Mouse (Mus musculus): Measurements from ENCODE around the gene Letm1. TPM values are rescaled to one million over a fixed set of nuclear protein-coding genes. Genes with fewer than 3 reads are reported as not detected.
A peak's percentile ranks its signal among the peaks of the same experiment; 100 is the strongest.

Gene Letm1
- total and polyA plus RNA-seq, 3 experiments, result 60.2 to 148 (median 140) TPM

GRCm38 (mm10) chr5:33700010-33700409, 82.6 kb downstream of the Letm1 start:
- no peaks in the 10 kb centered on the region for H3K27me3 ChIP-seq (ENCODE audit: control insufficient read depth, insufficient read depth, low read length)
- H3K4me1 ChIP-seq (ENCODE audit: control insufficient read depth, insufficient read depth, low read length), result no peaks in the 10 kb centered on the region
- no peak for TF ChIP-seq EP300 (IDR thresholded peaks at IDR 0.05; ENCODE audit: insufficient read depth, low read depth, low read length)
- TF ChIP-seq CTCF (IDR thresholded peaks at IDR 0.05), result no peak
- no peak for DNase-seq
- no peaks in the 10 kb centered on the region for H3K36me3 ChIP-seq (ENCODE audit: control insufficient read depth, insufficient read depth, low read length)
- no peak overlapping the region for H3K4me3 ChIP-seq
- H3K79me2 ChIP-seq (replicated peaks; ENCODE audit: control insufficient read depth, insufficient read depth, low read length), result no peaks in the 10 kb centered on the region
- intact Hi-C loops (cut with DNase I), result no loop called here
- H3K9ac ChIP-seq (ENCODE audit: low read depth, low read length), result no peak overlapping the region
- no peak overlapping the region for H3K27ac ChIP-seq
- WGBS, result 15% methylated on average over 13 of the region's 13 CpGs

- Histone ChIP-seq H3K27ac (no peak overlapping the region), H3K4me1 (ENCODE audit: control insufficient read depth, insufficient read depth, low read length) (no peaks in the 10 kb centered on the region), H3K9ac (ENCODE audit: low read depth, low read length) (no peak overlapping the region), H3K27me3 (ENCODE audit: control insufficient read depth, insufficient read depth, low read length) (no peaks in the 10 kb centered on the region), H3K36me3 (ENCODE audit: control insufficient read depth, insufficient read depth, low read length) (no peaks in the 10 kb centered on the region), H3K79me2 (replicated peaks; ENCODE audit: control insufficient read depth, insufficient read depth, low read length) (no peaks in the 10 kb centered on the region), H3K4me3 (no peak overlapping the region)
- intact Hi-C loops (cut with DNase I), result loop anchor here (2.0 kb wide), 1 partner anchor 22 kb away; the partner anchor contains the start of gene Fgfr3
- TF ChIP-seq CTCF (IDR thresholded peaks at IDR 0.05), result no peak
- TF ChIP-seq POLR2A (IDR thresholded peaks at IDR 0.05; ENCODE audit: insufficient read depth, low read depth, low read length), result no peak
- TF ChIP-seq EP300 (IDR thresholded peaks at IDR 0.05; ENCODE audit: insufficient read depth, low read depth, low read length), result no peak
- DNase-seq, result no peak
- WGBS, result 94% methylated on average over 5 of the region's 5 CpGs
These were observed 83.9 kb downstream of the Letm1 start for GRCm38 (mm10) chr5:33698669-33699068.

GRCm38 (mm10) chr5:33697947-33698512, 84.6 kb downstream of the Letm1 start:
- no peak for TF ChIP-seq EP300 (IDR thresholded peaks at IDR 0.05; ENCODE audit: insufficient read depth, low read depth, low read length)
- TF ChIP-seq CTCF (IDR thresholded peaks at IDR 0.05), result no peak
- TF ChIP-seq POLR2A (IDR thresholded peaks at IDR 0.05; ENCODE audit: insufficient read depth, low read depth, low read length), result no peak
- Histone ChIP-seq H3K9ac (ENCODE audit: low read depth, low read length) (no peak overlapping the region), H3K4me1 (ENCODE audit: control insufficient read depth, insufficient read depth, low read length) (no peaks in the 10 kb centered on the region), H3K36me3 (ENCODE audit: control insufficient read depth, insufficient read depth, low read length) (no peaks in the 10 kb centered on the region), H3K27me3 (ENCODE audit: control insufficient read depth, insufficient read depth, low read length) (no peaks in the 10 kb centered on the region), H3K27ac (no peak overlapping the region), H3K79me2 (replicated peaks; ENCODE audit: control insufficient read depth, insufficient read depth, low read length) (no peaks in the 10 kb centered on the region), H3K4me3 (no peak overlapping the region)
- intact Hi-C loops (cut with DNase I), result loop anchor here (2.0 kb wide), 1 partner anchor 23 kb away; the partner anchor contains the start of gene Fgfr3
- 55% methylated on average over 13 of the region's 13 CpGs for WGBS
- DNase-seq, result no peak

GRCm38 (mm10) chr5:33697534-33697933, 85.1 kb downstream of the Letm1 start:
- H3K27ac ChIP-seq, result no peak overlapping the region
- intact Hi-C loops (cut with DNase I), result no loop called here
- TF ChIP-seq CTCF (IDR thresholded peaks at IDR 0.05) (no peak), POLR2A (IDR thresholded peaks at IDR 0.05; ENCODE audit: insufficient read depth, low read depth, low read length) (no peak), EP300 (IDR thresholded peaks at IDR 0.05; ENCODE audit: insufficient read depth, low read depth, low read length) (no peak)
- H3K4me1 ChIP-seq (ENCODE audit: control insufficient read depth, insufficient read depth, low read length), result no peaks in the 10 kb centered on the region
- WGBS, result 92% methylated on average over 1 of the region's 1 CpGs
- H3K79me2 ChIP-seq (replicated peaks; ENCODE audit: control insufficient read depth, insufficient read depth, low read length), result no peaks in the 10 kb centered on the region
- DNase-seq, result no peak
- H3K9ac ChIP-seq (ENCODE audit: low read depth, low read length), result no peak overlapping the region
- no peak overlapping the region for H3K4me3 ChIP-seq
- no peaks in the 10 kb centered on the region for H3K27me3 ChIP-seq (ENCODE audit: control insufficient read depth, insufficient read depth, low read length)
- no peaks in the 10 kb centered on the region for H3K36me3 ChIP-seq (ENCODE audit: control insufficient read depth, insufficient read depth, low read length)

- 94% methylated on average over 5 of the region's 5 CpGs for WGBS
- Histone ChIP-seq H3K27me3 (ENCODE audit: control insufficient read depth, insufficient read depth, low read length) (no peaks in the 10 kb centered on the region), H3K9ac (ENCODE audit: low read depth, low read length) (no peak overlapping the region), H3K79me2 (replicated peaks; ENCODE audit: control insufficient read depth, insufficient read depth, low read length) (no peaks in the 10 kb centered on the region), H3K4me3 (no peak overlapping the region), H3K4me1 (ENCODE audit: control insufficient read depth, insufficient read depth, low read length) (no peaks in the 10 kb centered on the region), H3K36me3 (ENCODE audit: control insufficient read depth, insufficient read depth, low read length) (no peaks in the 10 kb centered on the region), H3K27ac (no peak overlapping the region)
- DNase-seq, result no peak
- no peak for TF ChIP-seq POLR2A (IDR thresholded peaks at IDR 0.05; ENCODE audit: insufficient read depth, low read depth, low read length)
- no peak for TF ChIP-seq EP300 (IDR thresholded peaks at IDR 0.05; ENCODE audit: insufficient read depth, low read depth, low read length)
- no peak for TF ChIP-seq CTCF (IDR thresholded peaks at IDR 0.05)
- intact Hi-C loops (cut with DNase I), result no loop called here
These were observed 86.2 kb downstream of the Letm1 start for GRCm38 (mm10) chr5:33696430-33696829.

- Histone ChIP-seq H3K9ac (ENCODE audit: low read depth, low read length) (peak overlapping the region; percentile 88), H3K27ac (peak overlapping the region; percentile 84)
- no peak for TF ChIP-seq EP300 (IDR thresholded peaks at IDR 0.05; ENCODE audit: insufficient read depth, low read depth, low read length)
- TF ChIP-seq POLR2A (IDR thresholded peaks at IDR 0.05; ENCODE audit: insufficient read depth, low read depth, low read length), result no peak
- TF ChIP-seq CTCF (IDR thresholded peaks at IDR 0.05), result no peak
These were observed 86.9 kb downstream of the Letm1 start for GRCm38 (mm10) chr5:33695718-33696121.

More at GRCm38 (mm10) chr5:33695718-33696121, 86.9 kb downstream of the Letm1 start:
- Histone ChIP-seq H3K4me1 (ENCODE audit: control insufficient read depth, insufficient read depth, low read length) (no peaks in the 10 kb centered on the region), H3K4me3 (peak overlapping the region; percentile 68), H3K79me2 (replicated peaks; ENCODE audit: control insufficient read depth, insufficient read depth, low read length) (no peaks in the 10 kb centered on the region), H3K27me3 (ENCODE audit: control insufficient read depth, insufficient read depth, low read length) (no peaks in the 10 kb centered on the region), H3K36me3 (ENCODE audit: control insufficient read depth, insufficient read depth, low read length) (no peaks in the 10 kb centered on the region)
- DNase-seq, result no peak
- WGBS, result 13% methylated on average over 24 of the region's 24 CpGs
- intact Hi-C loops (cut with DNase I), result no loop called here
